Mouse (Mus musculus): Measurements from ENCODE around the gene AI837181.
A peak's percentile ranks its signal among the peaks of the same experiment; 100 is the strongest.
"Not testable (repeated sequence)": the region's sequence is repeated elsewhere in the genome, so short reads cannot be mapped to it uniquely, and the experiment has no call there.

The AI837181 gene

GRCm38 (mm10) chr19:5424782-5425741 is at the start of gene AI837181, which contains the start of gene Drap1:
Gene AI837181, plus strand, starts transcription at chr19:5425144.
Gene Drap1, minus strand, starts transcription at chr19:5424979.
- DNase-seq (ENCODE audit: extremely low spot score, low spot score), result peak; percentile 97

DNA sequence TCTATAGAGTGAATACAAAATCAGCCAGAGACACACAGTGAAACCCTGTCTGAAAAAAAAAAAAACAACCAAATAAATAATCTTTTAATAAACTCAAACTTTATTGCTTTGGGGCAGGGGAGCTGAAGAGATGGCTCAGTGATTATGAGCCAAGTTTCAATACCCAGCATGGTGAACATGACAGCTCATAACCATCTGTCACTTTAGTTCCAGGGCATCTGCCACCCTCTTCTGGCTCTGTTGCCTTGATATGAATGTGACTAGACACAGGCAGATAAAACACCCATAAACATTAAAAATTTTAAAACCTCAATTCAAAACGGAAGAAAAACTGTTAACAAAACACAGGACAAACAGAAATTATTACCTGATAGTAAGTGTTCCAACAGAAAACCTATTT is 47.5 kb upstream of the AI837181 start:
- DNase-seq (ENCODE audit: extremely low spot score, low spot score), result no peak

GRCm38 (mm10) chr19:5383326-5383725 is 41.6 kb upstream of the AI837181 start:
- DNase-seq (ENCODE audit: extremely low spot score, low spot score), result no peak

DNA sequence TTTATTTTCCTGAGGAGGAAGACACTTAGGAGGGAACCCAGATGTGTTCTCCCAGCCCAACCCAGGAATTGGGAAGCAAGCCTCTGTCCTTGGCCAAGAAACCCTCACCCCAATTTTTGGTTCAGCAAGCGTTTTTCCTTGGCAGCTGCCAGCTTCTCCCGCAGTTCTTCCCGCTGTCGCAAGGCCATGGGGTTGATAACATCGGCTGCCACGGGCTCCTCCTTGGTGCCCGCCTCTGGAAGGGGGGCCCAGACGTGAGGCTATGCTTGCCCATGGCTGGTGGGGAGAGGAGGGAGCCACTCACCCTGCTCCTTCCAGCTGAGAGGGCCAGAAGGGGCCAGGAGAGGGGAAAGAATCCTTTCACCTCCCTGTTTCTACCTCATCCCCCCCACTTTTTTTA is 40.2 kb upstream of the AI837181 start:
- DNase-seq (ENCODE audit: extremely low spot score, low spot score), result no peak

DNA sequence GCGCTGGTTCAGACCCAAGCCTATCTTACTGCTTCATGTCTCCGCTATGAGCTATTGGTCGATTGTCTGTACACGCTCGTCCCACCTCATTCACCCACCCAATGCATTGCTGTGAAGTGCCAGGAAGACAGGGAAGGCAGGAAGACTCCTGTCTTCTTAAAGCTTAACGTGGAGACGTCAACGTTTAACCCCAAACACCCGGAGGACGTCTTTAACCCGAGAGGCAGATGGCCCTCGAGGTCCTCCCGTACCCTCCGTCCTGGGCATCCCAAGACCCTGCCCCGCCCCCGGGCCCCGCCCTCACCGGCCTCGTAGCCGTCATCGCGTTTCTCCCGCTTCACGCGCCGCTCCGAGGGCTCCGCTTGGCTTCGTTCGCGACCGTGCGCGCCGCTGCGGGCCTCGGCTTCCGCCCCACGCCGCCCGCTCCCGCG is 36.9 kb upstream of the AI837181 start:
- no peak for DNase-seq (ENCODE audit: extremely low spot score, low spot score)

- peak; percentile 91 for DNase-seq (ENCODE audit: extremely low spot score, low spot score)
Observed at GRCm38 (mm10) chr19:5388588-5389242, 36.2 kb upstream of the AI837181 start, which contains the start of gene Sart1. Gene Sart1, minus strand, starts transcription at chr19:5388703.

DNA sequence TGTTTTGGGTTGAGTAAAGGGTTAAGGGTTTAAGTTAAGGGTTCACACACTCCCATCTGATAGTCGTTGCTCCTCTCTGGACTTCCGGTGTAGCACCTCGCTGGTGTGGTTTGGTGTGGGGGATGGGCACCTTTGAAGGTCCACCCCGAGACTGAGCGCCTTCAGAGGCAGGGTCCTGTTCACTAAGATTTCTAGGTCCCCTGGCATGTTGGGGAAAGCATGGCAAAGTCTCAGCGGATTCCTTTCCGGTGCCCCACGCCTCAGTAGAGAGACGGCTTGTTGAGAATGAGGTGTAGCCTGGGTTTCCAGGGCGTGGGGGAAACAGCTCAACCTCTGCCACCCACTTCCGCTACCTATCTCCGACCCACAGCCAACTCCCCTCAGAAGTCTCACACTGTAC is 35.3 kb upstream of the AI837181 start:
- no peak for DNase-seq (ENCODE audit: extremely low spot score, low spot score)

- DNase-seq (ENCODE audit: extremely low spot score, low spot score), result no peak
Observed at GRCm38 (mm10) chr19:5390416-5390815, 34.5 kb upstream of the AI837181 start.

GRCm38 (mm10) chr19:5392892-5393291 is 32.1 kb upstream of the AI837181 start:
- DNase-seq (ENCODE audit: extremely low spot score, low spot score), result no peak

DNA sequence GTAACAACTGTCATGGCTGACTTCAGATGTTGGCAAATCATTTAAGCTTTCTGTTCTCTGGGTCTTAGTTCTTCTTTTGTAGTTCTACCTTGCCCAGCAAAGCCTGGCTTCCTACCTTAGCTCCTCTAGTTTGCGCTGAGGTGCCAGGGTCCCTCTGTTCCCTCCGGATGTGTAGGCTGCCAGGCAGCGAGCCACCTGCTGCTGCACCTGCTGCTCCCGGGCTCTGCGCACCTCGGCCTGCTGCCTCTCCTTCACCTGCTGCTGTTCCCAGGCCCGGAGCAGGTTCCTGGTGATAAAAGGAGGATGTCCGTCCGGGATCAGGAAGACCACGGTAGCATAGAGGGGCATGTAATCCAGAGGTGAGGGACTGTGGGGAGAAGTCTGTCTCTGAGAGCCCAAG is 30.8 kb upstream of the AI837181 start:
- no peak for DNase-seq (ENCODE audit: extremely low spot score, low spot score)

DNA sequence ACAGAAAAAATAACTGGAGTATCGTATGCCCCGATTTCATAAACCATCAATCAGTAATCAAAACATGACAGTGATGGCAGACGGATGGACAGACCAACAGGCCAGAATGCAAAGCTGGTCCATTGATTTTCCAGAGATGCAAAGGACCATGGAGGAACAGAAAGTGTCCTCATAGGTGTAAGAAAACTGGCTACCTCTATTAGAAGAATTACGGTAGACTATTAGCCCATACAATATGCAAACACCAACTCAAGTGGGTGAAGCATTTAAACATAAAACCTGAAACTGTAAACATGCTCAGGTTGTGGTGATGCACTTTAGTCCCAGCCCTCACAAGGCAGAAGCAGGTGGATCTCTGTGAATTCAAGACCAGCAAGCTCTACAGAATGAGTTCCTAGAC is 29.6 kb upstream of the AI837181 start:
- no peak for DNase-seq (ENCODE audit: extremely low spot score, low spot score)

DNA sequence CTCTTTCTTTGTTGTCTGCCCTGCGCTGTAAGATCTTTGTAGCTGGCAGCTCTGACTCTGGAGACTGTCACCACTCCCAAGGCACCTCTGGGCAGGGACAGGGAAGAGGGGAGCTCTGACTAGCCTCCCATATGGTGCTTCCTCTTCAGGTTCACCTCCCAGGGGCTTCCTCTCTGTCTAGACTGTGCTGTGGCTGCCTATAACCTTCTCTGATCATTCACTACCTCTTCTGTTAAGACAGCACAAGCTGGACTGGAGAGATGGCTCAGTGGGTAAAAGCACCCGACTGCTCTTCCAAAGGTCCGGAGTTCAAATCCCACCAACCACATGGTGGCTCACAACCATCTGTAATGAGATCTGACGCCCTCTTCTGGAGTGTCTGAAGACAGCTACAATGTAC is 23.9 kb upstream of the AI837181 start:
- DNase-seq (ENCODE audit: extremely low spot score, low spot score), result not testable (repeated sequence)

DNA sequence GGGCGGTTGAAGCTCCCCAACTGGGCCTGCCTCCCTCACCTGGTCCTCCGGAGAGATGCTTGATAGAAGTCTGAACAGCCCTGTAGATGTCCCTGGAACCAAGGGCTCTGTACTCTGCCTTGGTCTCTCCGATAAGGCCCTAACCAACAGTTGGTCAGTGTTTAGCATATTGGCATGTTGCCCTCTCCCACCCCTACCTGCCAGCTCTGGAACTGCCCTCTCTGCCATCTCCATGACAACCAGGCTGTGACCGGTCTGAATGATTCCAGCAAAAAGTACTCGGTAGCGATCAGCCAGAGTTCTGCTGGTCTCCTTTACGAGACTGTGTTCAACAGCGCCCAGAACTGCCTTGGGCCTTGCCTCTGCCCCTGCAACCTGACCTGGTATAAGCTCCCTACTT is 22.7 kb upstream of the AI837181 start, which contains the start of gene Tsga10ip:
TSS of gene Tsga10ip (minus strand) at position 234 of the 400 bp plus-strand sequence.
- DNase-seq (ENCODE audit: extremely low spot score, low spot score), result no peak

- DNase-seq (ENCODE audit: extremely low spot score, low spot score), result no peak
Observed at GRCm38 (mm10) chr19:5405924-5406323, 19.0 kb upstream of the AI837181 start.

- peak; percentile 60 for DNase-seq (ENCODE audit: extremely low spot score, low spot score)
Observed at GRCm38 (mm10) chr19:5406531-5407126, 18.3 kb upstream of the AI837181 start.

DNA sequence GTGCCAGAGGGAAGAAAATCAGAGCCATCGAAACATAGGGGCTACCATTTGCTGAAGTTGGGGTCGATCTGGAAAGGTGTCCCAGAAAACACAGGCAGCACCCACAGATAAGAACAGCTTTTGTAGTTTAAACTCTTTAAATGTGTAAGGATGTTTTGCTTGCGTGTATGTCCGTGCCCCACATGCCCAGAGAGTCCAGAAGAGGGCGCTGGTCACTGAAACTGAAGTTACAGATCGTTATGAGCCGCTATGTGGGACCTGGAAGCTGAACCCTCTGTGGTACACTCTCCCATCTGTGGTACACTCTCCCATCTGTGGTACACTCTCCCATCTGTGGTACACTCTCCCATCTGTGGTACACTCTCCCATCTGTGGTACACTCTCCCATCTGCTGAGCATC is 17.8 kb upstream of the AI837181 start:
- DNase-seq (ENCODE audit: extremely low spot score, low spot score), result peak; percentile 54

DNA sequence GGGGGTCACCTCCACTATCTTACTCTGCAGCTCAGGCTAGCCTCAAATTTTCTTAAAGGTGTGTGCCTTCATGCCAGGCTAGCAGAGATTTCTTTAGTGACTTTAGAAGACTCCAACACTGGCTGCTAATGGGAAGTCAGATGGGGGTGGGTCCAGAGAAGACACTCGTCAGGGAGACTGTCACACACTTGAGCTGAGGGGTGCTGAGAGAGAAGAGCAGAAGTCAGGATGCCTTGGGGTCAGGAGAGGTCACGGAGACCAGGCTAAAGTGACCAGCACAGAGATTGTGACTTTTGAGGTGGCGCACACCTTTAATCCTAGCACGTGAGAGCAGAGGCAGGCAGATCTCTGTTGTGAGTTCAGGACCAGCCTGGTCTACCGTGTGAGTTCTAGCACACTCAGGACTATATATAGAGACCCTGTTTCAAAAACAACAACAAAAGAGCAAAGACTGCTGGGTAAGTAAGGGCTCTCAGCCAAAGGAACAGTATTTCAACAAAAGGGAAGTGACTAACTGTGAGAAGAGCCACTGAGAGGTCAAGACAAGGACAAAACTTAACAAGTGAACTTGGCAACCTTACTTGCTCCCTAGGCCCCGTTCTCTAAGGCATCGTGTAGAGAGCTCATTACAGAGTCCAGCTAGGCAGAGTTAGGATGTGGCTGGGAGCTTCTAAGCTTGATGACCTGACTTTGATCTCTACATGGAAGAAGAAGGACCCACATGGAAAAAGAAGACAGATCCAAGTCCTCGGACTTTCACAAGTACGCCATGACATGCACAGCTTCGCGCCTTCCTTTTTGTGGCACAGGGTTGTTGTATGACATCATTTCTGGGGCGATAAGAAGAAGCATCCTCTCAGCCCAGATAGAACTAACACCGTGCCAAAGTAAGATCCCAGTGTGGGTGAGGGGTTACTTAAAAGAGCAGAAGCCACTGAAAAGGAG is 16.6 kb upstream of the AI837181 start:
- no peak for DNase-seq (ENCODE audit: extremely low spot score, low spot score)

DNA sequence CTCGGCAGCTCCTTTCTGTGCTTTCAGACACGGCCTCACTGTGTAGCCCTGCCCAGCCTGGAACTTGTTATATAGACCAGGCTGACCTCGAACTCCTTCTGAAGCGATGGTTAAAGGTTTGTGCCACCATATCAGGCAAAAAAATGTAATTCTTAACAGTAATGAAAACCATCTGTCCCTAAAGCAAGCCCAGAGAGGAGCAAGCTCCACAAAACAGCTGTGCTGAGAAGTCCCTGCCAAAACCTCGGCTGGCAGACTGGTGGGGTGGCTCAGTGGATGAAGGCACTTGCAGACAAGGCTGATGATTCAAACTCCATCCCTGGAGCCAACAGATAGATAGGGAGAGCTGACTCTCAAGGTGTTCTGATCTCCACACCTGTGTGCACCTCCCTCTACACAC is 15.9 kb upstream of the AI837181 start:
- no peak for DNase-seq (ENCODE audit: extremely low spot score, low spot score)

GRCm38 (mm10) chr19:5410641-5411040 is 14.3 kb upstream of the AI837181 start:
- no peak for DNase-seq (ENCODE audit: extremely low spot score, low spot score)

DNA sequence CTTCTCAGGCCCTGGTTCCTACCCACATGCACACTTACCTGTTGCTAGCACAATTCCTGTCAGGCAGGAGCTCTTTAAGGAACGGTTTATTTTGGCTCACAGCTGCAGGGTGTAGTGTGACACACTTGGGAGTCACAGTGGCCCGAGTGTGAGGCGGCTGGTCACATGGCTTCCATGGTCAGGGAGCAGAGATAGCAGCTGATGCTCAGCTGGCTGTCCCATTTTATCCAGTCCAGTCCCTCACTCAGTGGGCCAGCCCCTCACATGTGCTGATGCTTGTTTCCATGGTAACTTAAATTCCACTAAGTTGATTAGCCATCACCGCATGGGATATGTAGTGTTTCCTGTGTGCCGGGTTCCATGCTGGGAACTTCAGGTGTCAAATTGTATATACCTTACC is 13.0 kb upstream of the AI837181 start:
- no peak for DNase-seq (ENCODE audit: extremely low spot score, low spot score)

DNA sequence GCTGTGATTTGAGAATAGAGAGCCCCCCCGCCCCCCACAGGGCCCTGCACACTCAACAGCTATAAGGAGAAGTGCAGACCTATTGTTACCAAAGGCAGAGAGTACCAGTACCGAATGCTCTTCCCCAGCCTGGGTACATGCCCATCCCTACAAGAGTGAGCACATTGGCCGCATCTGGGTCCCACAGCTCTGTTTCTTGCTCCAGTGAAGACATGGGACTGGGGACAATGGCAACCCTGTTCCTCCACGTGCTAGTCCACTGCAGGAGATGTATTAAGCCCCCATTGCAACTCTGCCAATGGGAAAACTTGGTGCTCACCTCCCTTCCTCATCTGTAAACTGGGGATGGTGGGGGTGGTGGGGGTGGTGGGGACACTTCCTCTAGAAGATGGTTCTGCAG is 11.1 kb upstream of the AI837181 start:
- no peak for DNase-seq (ENCODE audit: extremely low spot score, low spot score)

Measured in neural tube, embryonic 10.5 days (tissue).